Mouse (Mus musculus) CH12.LX (cell line): ENCODE data around the gene Ndufa6. TPM values are rescaled to one million over a fixed set of nuclear protein-coding genes. Genes with fewer than 3 reads are reported as not detected.

Source experiments
- DNase-seq: peaks from one replicate; pipeline ENCODE4 v3.0.0-alpha.2; 2013; ENCODE audit errors: extremely low read depth
- H3K27ac ChIP-seq: 2 replicates; pipeline ENCODE4 v1.5.1; 2012; ENCODE audit warnings: low read depth, mild to moderate bottlenecking, control low read depth, moderate library complexity; ENCODE audit not compliant: insufficient read depth
- H3K27me3 ChIP-seq: replicated peaks from 2 replicates; pipeline ENCODE3; 2012; ENCODE audit warnings: inconsistent platforms
- H3K36me3 ChIP-seq, 2 experiments: replicated peaks in 1 of 2; 2 replicates each; pipeline versions ENCODE3 to v1.6.1; 2012; ENCODE audit warnings: inconsistent platforms in 1 of 2, low read length in 1 of 2, mild to moderate bottlenecking in 1 of 2, mixed read lengths in 1 of 2, moderate library complexity in 1 of 2; ENCODE audit not compliant: control insufficient read depth in 1 of 2, insufficient read depth in 1 of 2
- H3K4me1 ChIP-seq, 2 experiments: 2 replicates each; pipeline ENCODE4 v1.6.1; 2012; ENCODE audit warnings: inconsistent platforms in 1 of 2, moderate library complexity in 1 of 2; ENCODE audit not compliant: insufficient read depth in 2 of 2, control insufficient read depth in 1 of 2
- H3K4me2 ChIP-seq: 2 replicates; pipeline ENCODE4 v1.6.1; 2012; ENCODE audit warnings: low read depth, mild to moderate bottlenecking, control low read depth; ENCODE audit not compliant: poor library complexity, insufficient read depth, severe bottlenecking
- H3K4me3 ChIP-seq, 3 experiments: fragments of 150-350 bp in 1 of 3; sonication (generic) in 1 of 3; replicated peaks in 1 of 3; 2 replicates each; pipeline versions ENCODE3 to v1.5.1; 2011 to 2012; ENCODE audit warnings: low read depth in 2 of 3, low read length in 2 of 3, mild to moderate bottlenecking in 2 of 3, moderate library complexity in 2 of 3, control low read depth in 1 of 3, improper control_type of control experiment in 1 of 3, inconsistent platforms in 1 of 3, mixed read lengths in 1 of 3; ENCODE audit not compliant: poor library complexity in 1 of 3
- H3K79me2 ChIP-seq: replicated peaks from 2 replicates; pipeline ENCODE4 v1.6.1; 2012; ENCODE audit warnings: mild to moderate bottlenecking, moderate library complexity; ENCODE audit not compliant: control insufficient read depth, poor library complexity, insufficient read depth, severe bottlenecking; ENCODE audit errors: extremely low read depth
- H3K9ac ChIP-seq: 2 replicates; pipeline ENCODE4 v1.6.1; 2012; ENCODE audit warnings: low read depth, mild to moderate bottlenecking, control low read depth, moderate library complexity; ENCODE audit not compliant: insufficient read depth
- H3K9me3 ChIP-seq: replicated peaks from 2 replicates; pipeline ENCODE3; 2012; ENCODE audit warnings: low read length, inconsistent platforms, mixed read lengths
- CHD1 ChIP-seq: IDR thresholded peaks from 2 replicates; pipeline ENCODE4 v1.6.1; 2012; ENCODE audit warnings: low read depth, low read length, improper control_type of control experiment, inconsistent platforms
- CHD2 ChIP-seq: IDR thresholded peaks from 2 replicates; pipeline ENCODE4 v1.6.1; 2011; ENCODE audit warnings: low read length, improper control_type of control experiment
- EP300 ChIP-seq: IDR thresholded peaks from 2 replicates; pipeline ENCODE4 v1.6.1; 2011; ENCODE audit warnings: low read length, improper control_type of control experiment
- ETS1 ChIP-seq: conservative IDR thresholded peaks from 2 replicates; pipeline ENCODE4 v1.6.1; 2012; ENCODE audit warnings: low read depth, mild to moderate bottlenecking, inconsistent platforms, low read length, improper control_type of control experiment, moderate library complexity
- GABPA ChIP-seq: IDR thresholded peaks from 2 replicates; pipeline ENCODE4 v1.6.1; 2012; ENCODE audit warnings: low read depth, low read length, improper control_type of control experiment, inconsistent platforms; ENCODE audit not compliant: insufficient replicate concordance
- HCFC1 ChIP-seq: IDR thresholded peaks from 2 replicates; pipeline ENCODE4 v1.6.1; 2012; ENCODE audit warnings: low read depth, mild to moderate bottlenecking, inconsistent platforms, low read length, improper control_type of control experiment
- IRF4 ChIP-seq: IDR thresholded peaks from 2 replicates; pipeline ENCODE4 v1.6.1; 2014; ENCODE audit warnings: low read depth, mild to moderate bottlenecking, inconsistent platforms, low read length, improper control_type of control experiment
- JUN ChIP-seq: IDR thresholded peaks from 2 replicates; pipeline ENCODE4 v1.6.1; 2011; ENCODE audit warnings: low read depth, mild to moderate bottlenecking, low read length, improper control_type of control experiment, moderate library complexity; ENCODE audit not compliant: insufficient read depth
- KAT2A ChIP-seq: IDR thresholded peaks from 2 replicates; pipeline ENCODE4 v1.6.1; 2012; ENCODE audit warnings: low read length, improper control_type of control experiment, inconsistent platforms; ENCODE audit not compliant: insufficient replicate concordance
- MEF2A ChIP-seq: IDR thresholded peaks from 2 replicates; pipeline ENCODE4 v1.6.1; 2014; ENCODE audit warnings: low read depth, mild to moderate bottlenecking, inconsistent platforms, low read length, improper control_type of control experiment, borderline replicate concordance
- MXI1 ChIP-seq: IDR thresholded peaks from 2 replicates; pipeline ENCODE4 v1.6.1; 2011; ENCODE audit warnings: mild to moderate bottlenecking, low read depth, low read length, improper control_type of control experiment
- MYC ChIP-seq: IDR thresholded peaks from 2 replicates; pipeline ENCODE4 v1.6.1; 2011; ENCODE audit warnings: low read depth, mild to moderate bottlenecking, improper control_type of control experiment, low read length
- NELFE ChIP-seq: IDR thresholded peaks from 2 replicates; pipeline ENCODE4 v1.6.1; 2011; ENCODE audit warnings: low read depth, low read length, improper control_type of control experiment
- POLR2AphosphoS2 ChIP-seq: IDR thresholded peaks from 2 replicates; pipeline ENCODE4 v1.6.1; 2011; ENCODE audit warnings: low read depth, low read length, improper control_type of control experiment
- RCOR1 ChIP-seq: conservative IDR thresholded peaks from 2 replicates; pipeline ENCODE4 v1.6.1; 2012; ENCODE audit warnings: low read depth, mild to moderate bottlenecking, inconsistent platforms, low read length, improper control_type of control experiment
- SMC3 ChIP-seq: IDR thresholded peaks from 2 replicates; pipeline ENCODE4 v1.6.1; 2011; ENCODE audit warnings: low read depth, low read length, improper control_type of control experiment
- TBP ChIP-seq: conservative IDR thresholded peaks from 2 replicates; pipeline ENCODE4 v1.6.1; 2011; ENCODE audit warnings: low read depth, low read length, improper control_type of control experiment
- TCF12 ChIP-seq: IDR thresholded peaks from 2 replicates; pipeline ENCODE4 v1.6.1; 2014; ENCODE audit warnings: low read depth, mild to moderate bottlenecking, inconsistent platforms, low read length, improper control_type of control experiment
- UBTF ChIP-seq: IDR thresholded peaks from 2 replicates; pipeline ENCODE4 v1.6.1; 2012; ENCODE audit warnings: low read depth, mild to moderate bottlenecking, inconsistent platforms, low read length, improper control_type of control experiment, moderate library complexity
- ZC3H11A ChIP-seq: IDR thresholded peaks from 2 replicates; pipeline ENCODE4 v1.6.1; 2012; ENCODE audit warnings: low read depth, mild to moderate bottlenecking, inconsistent platforms, low read length, improper control_type of control experiment
- ZKSCAN1 ChIP-seq: IDR thresholded peaks from 2 replicates; pipeline ENCODE4 v1.6.1; 2012; ENCODE audit warnings: low read depth, inconsistent platforms, low read length, improper control_type of control experiment, borderline replicate concordance
- ZNF384 ChIP-seq: IDR thresholded peaks from 2 replicates; pipeline ENCODE4 v1.6.1; 2012; ENCODE audit warnings: low read depth, low read length, improper control_type of control experiment, inconsistent platforms
- dilution Hi-C: fragments of 300-500 bp; cut with MboI; formaldehyde crosslinking; loops from 2 replicates; pipeline ENCODE4 v1.14.3; 2020; ENCODE audit warnings: low sequenced_read_pairs; ENCODE audit not compliant: extremely low pct_unique_long_range_greater_than_20kb, extremely low pct_ligation_motif_present
- in situ Hi-C: fragments of 300-500 bp; cut with MboI; formaldehyde crosslinking; loops from 3 replicates; pipeline ENCODE4 v1.14.3; 2019; ENCODE audit warnings: low sequenced_read_pairs, low pct_ligation_motif_present, low pct_unique_long_range_greater_than_20kb, mixed read lengths
- polyA plus RNA-seq: library from polyadenylated mRNA; unstranded; fragments of >175 nt; gene quantifications from 2 replicates; pipeline ENCODE4 v1.2.1, GENCODE M21; 2012; ENCODE audit warnings: low read depth; ENCODE audit not compliant: insufficient read length
- total RNA-seq, 2 experiments: library from RNA; depleted of rRNA; stranded (reverse); fragments of 300-350 nt in 1 of 2; fragments of >200 nt in 1 of 2; gene quantifications; 2 replicates each; pipeline ENCODE4 v1.2.3; 2012 to 2014

Gene Ndufa6
- total and polyA plus RNA-seq, 3 experiments, result 87.3 to 279 (median 222) TPM

DNA sequence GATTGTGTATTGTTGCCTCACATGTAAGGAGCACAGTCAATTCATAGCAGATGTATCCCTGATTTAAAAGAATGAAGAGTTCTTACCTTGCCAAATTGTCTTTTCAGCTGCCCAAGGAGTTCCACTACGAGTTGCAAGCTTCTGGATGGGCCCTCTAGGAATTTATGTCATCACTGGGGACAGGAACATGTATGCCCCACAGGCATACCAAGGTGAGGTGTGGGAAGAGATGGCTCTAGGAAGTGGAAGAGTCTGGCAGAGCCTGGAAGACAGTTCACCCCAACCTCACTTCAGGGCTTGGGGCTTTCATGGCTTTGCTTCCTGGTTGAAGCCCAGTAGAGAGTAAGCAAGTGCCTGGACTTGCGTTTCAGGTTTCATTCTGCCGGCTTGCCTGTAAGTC, 45.7 kb downstream of the Ndufa6 start:
- TF ChIP-seq ETS1 (no peak), UBTF (no peak), EP300 (no peak), HCFC1 (no peak)
- TF ChIP-seq, all 38 proteins: peak for 0
- Histone ChIP-seq H3K79me2 (no peaks in the 10 kb centered on the region), H3K36me3 (no peaks in the 10 kb centered on the region), H3K4me2 (no peak overlapping the region), H3K9ac (no peak overlapping the region), H3K4me1 (no peaks in the 10 kb centered on the region), H3K9me3 (peaks cover 2% of the 10 kb centered on the region), H3K27me3 (peaks cover 70% of the 10 kb centered on the region), H3K27ac (no peak overlapping the region), H3K4me3 (no peak overlapping the region)
- dilution Hi-C loops (no loop called here), in situ Hi-C loops (no loop called here)
- no peak for DNase-seq

DNA sequence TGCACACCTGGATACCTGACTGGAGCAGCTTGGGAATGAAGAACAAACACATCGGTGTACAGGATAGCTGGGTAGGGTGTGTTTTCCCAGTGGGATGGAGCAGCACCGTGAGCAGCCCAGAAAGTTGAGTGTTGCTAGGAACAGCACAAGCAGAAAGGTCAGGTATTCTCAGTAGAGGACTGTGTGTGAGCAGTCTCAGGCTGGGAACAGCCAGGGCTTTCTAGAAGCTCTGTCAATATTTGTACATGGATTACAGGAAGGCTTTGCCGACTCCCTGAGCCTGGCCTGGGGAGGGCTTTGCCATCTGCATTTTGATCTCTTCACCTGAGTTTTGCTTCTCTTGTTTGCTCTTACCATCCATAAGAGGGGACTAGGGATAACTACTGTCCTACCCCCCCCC, 47.0 kb downstream of the Ndufa6 start:
- H3K4me3 ChIP-seq, result no peak overlapping the region
- dilution Hi-C loops (no loop called here), in situ Hi-C loops (no loop called here)
- no peak overlapping the region for H3K27ac ChIP-seq
- no peak for TF ChIP-seq RCOR1
- no peak for TF ChIP-seq NELFE
- TF ChIP-seq TBP, result no peak
- no peak for TF ChIP-seq TCF12
- no peak for TF ChIP-seq ZC3H11A
- TF ChIP-seq JUN, result no peak
- TF ChIP-seq ZNF384, result no peak
- no peak for TF ChIP-seq ETS1
- TF ChIP-seq ZKSCAN1, result no peak
- no peak for TF ChIP-seq GABPA
- no peak for TF ChIP-seq CHD2
- no peak for TF ChIP-seq MYC
- TF ChIP-seq MXI1, result no peak
- TF ChIP-seq CHD1, result no peak
- no peak for TF ChIP-seq POLR2AphosphoS2
- TF ChIP-seq MEF2A, result no peak
- no peak for TF ChIP-seq SMC3
- TF ChIP-seq KAT2A, result no peak
- no peak for TF ChIP-seq IRF4
- DNase-seq, result no peak
- H3K36me3 ChIP-seq, result no peaks in the 10 kb centered on the region
- H3K79me2 ChIP-seq, result no peaks in the 10 kb centered on the region
- H3K4me1 ChIP-seq, result no peaks in the 10 kb centered on the region
- H3K9ac ChIP-seq, result no peak overlapping the region
- peaks cover 62% of the 10 kb centered on the region for H3K27me3 ChIP-seq
- H3K9me3 ChIP-seq, result peaks cover 2% of the 10 kb centered on the region
- no peak overlapping the region for H3K4me2 ChIP-seq

Other genes starting within 250 kb of the Ndufa6 start
- 37.1 and 48.8 TPM in 2 replicates for gene Ccdc134, start 226.4 kb downstream of the Ndufa6 start, total RNA-seq (2012; rRNA removed)
- gene Ccdc134, start 226.4 kb downstream of the Ndufa6 start, total RNA-seq (2014; rRNA removed), result 35.1 and 35.7 TPM in 2 replicates
- 42.9 and 43.6 TPM in 2 replicates for gene Ccdc134, start 226.4 kb downstream of the Ndufa6 start, polyA plus RNA-seq
- 130 and 159 TPM in 2 replicates for gene Srebf2, start 207.1 kb downstream of the Ndufa6 start, total RNA-seq (2012; rRNA removed)
- 77.6 and 94.3 TPM in 2 replicates for gene Srebf2, start 207.1 kb downstream of the Ndufa6 start, total RNA-seq (2014; rRNA removed)
- 214 and 253 TPM in 2 replicates for gene Srebf2, start 207.1 kb downstream of the Ndufa6 start, polyA plus RNA-seq
- gene Shisa8, start 141.5 kb downstream of the Ndufa6 start, total RNA-seq (2012; rRNA removed), result 152 and 159 TPM in 2 replicates
- 94.6 and 103 TPM in 2 replicates for gene Shisa8, start 141.5 kb downstream of the Ndufa6 start, total RNA-seq (2014; rRNA removed)
- 64.2 and 83.4 TPM in 2 replicates for gene Shisa8, start 141.5 kb downstream of the Ndufa6 start, polyA plus RNA-seq
- 287 and 334 TPM in 2 replicates for gene Tnfrsf13c, start 130.0 kb downstream of the Ndufa6 start, total RNA-seq (2012; rRNA removed)
- 188 and 204 TPM in 2 replicates for gene Tnfrsf13c, start 130.0 kb downstream of the Ndufa6 start, total RNA-seq (2014; rRNA removed)
- gene Tnfrsf13c, start 130.0 kb downstream of the Ndufa6 start, polyA plus RNA-seq, result 219 and 257 TPM in 2 replicates
- gene Cenpm, start 109.6 kb downstream of the Ndufa6 start, total RNA-seq (2012; rRNA removed), result 31.5 and 34.2 TPM in 2 replicates
- 17.1 and 22.8 TPM in 2 replicates for gene Cenpm, start 109.6 kb downstream of the Ndufa6 start, total RNA-seq (2014; rRNA removed)
- 39.6 and 44.0 TPM in 2 replicates for gene Cenpm, start 109.6 kb downstream of the Ndufa6 start, polyA plus RNA-seq
- gene 1500009C09Rik, start 101.9 kb downstream of the Ndufa6 start, total RNA-seq (2012; rRNA removed), result not detected in 2 replicates
- not detected in 2 replicates for gene 1500009C09Rik, start 101.9 kb downstream of the Ndufa6 start, total RNA-seq (2014; rRNA removed)
- gene 1500009C09Rik, start 101.9 kb downstream of the Ndufa6 start, polyA plus RNA-seq, result not detected in 2 replicates
- 0.04 and 0.13 TPM in 2 replicates for gene Sept3, start 79.4 kb downstream of the Ndufa6 start, total RNA-seq (2012; rRNA removed)
- not detected in 2 replicates for gene Sept3, start 79.4 kb downstream of the Ndufa6 start, total RNA-seq (2014; rRNA removed)
- gene Sept3, start 79.4 kb downstream of the Ndufa6 start, polyA plus RNA-seq, result 0.07 TPM in 1 of 2 replicates, not detected in the other
- gene Wbp2nl, start 55.4 kb downstream of the Ndufa6 start, total RNA-seq (2012; rRNA removed), result not detected in 2 replicates
- not detected in 2 replicates for gene Wbp2nl, start 55.4 kb downstream of the Ndufa6 start, total RNA-seq (2014; rRNA removed)
- not detected in 2 replicates for gene Wbp2nl, start 55.4 kb downstream of the Ndufa6 start, polyA plus RNA-seq
- gene Naga, start 15.4 kb downstream of the Ndufa6 start, total RNA-seq (2012; rRNA removed), result 21.1 and 28.2 TPM in 2 replicates
- gene Naga, start 15.4 kb downstream of the Ndufa6 start, total RNA-seq (2014; rRNA removed), result 17.7 and 19.9 TPM in 2 replicates
- 18.7 and 21.9 TPM in 2 replicates for gene Naga, start 15.4 kb downstream of the Ndufa6 start, polyA plus RNA-seq
- gene Pheta2, start 15.4 kb downstream of the Ndufa6 start, total RNA-seq (2012; rRNA removed), result 0.08 TPM in 1 of 2 replicates, not detected in the other
- not detected in 2 replicates for gene Pheta2, start 15.4 kb downstream of the Ndufa6 start, total RNA-seq (2014; rRNA removed)
- gene Pheta2, start 15.4 kb downstream of the Ndufa6 start, polyA plus RNA-seq, result not detected in 2 replicates
- gene Smdt1, start 15.4 kb downstream of the Ndufa6 start, total RNA-seq (2012; rRNA removed), result 171 TPM in 2 replicates
- 112 and 114 TPM in 2 replicates for gene Smdt1, start 15.4 kb downstream of the Ndufa6 start, total RNA-seq (2014; rRNA removed)
- gene Smdt1, start 15.4 kb downstream of the Ndufa6 start, polyA plus RNA-seq, result 122 and 138 TPM in 2 replicates
- gene Cyp2d22, start 25.9 kb upstream of the Ndufa6 start, total RNA-seq (2012; rRNA removed), result 0.21 and 0.42 TPM in 2 replicates
- gene Cyp2d22, start 25.9 kb upstream of the Ndufa6 start, total RNA-seq (2014; rRNA removed), result 0.24 TPM in 1 of 2 replicates, not detected in the other
- gene Cyp2d22, start 25.9 kb upstream of the Ndufa6 start, polyA plus RNA-seq, result 0.08 TPM in 1 of 2 replicates, not detected in the other
- not detected in 2 replicates for gene Cyp2d11, start 39.7 kb upstream of the Ndufa6 start, total RNA-seq (2012; rRNA removed)
- gene Cyp2d11, start 39.7 kb upstream of the Ndufa6 start, total RNA-seq (2014; rRNA removed), result not detected in 2 replicates
- gene Cyp2d11, start 39.7 kb upstream of the Ndufa6 start, polyA plus RNA-seq, result not detected in 2 replicates
- gene Cyp2d10, start 52.9 kb upstream of the Ndufa6 start, total RNA-seq (2012; rRNA removed), result not detected in 2 replicates
- not detected in 2 replicates for gene Cyp2d10, start 52.9 kb upstream of the Ndufa6 start, total RNA-seq (2014; rRNA removed)
- not detected in 2 replicates for gene Cyp2d10, start 52.9 kb upstream of the Ndufa6 start, polyA plus RNA-seq
- gene Cyp2d9, start 79.1 kb upstream of the Ndufa6 start, total RNA-seq (2012; rRNA removed), result not detected in 2 replicates
- gene Cyp2d9, start 79.1 kb upstream of the Ndufa6 start, total RNA-seq (2014; rRNA removed), result not detected in 2 replicates
- not detected in 2 replicates for gene Cyp2d9, start 79.1 kb upstream of the Ndufa6 start, polyA plus RNA-seq
- not detected in 2 replicates for gene Cyp2d12, start 200.8 kb upstream of the Ndufa6 start, total RNA-seq (2012; rRNA removed)
- gene Cyp2d12, start 200.8 kb upstream of the Ndufa6 start, total RNA-seq (2014; rRNA removed), result not detected in 2 replicates
- not detected in 2 replicates for gene Cyp2d12, start 200.8 kb upstream of the Ndufa6 start, polyA plus RNA-seq